Mouse (Mus musculus): ENCODE results near the gene Hip1r. TPM values are rescaled to one million over a fixed set of nuclear protein-coding genes. Genes with fewer than 3 reads are reported as not detected.

Hip1r gene
- polyA plus RNA-seq, 1 experiment, result 18.3 TPM

DNA sequence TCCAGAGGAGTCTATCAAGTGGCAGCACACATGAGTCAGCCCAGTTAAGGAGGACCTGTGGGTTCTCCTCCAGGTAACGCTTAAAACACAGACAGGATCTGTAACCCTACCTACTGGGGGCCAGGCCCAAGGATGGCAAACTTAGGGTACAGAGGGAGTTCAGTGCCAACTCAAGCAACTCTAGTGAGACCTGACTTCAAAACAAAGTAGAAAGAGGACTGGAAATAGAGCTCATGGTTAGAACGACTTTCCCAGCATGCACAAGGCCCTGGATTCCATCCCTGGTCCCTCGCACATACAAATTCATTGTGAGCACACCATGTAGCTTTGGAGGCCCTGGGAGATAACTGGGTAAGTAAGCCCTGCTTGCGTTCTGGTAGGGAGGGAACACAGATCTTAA is 2.9 kb upstream of the Hip1r start:
- no peak for TF ChIP-seq CTCF (conservative IDR thresholded peaks at IDR 0.05; ENCODE audit: insufficient read depth, insufficient read length, low read depth, low read length)
- no peak for TF ChIP-seq POLR2A (IDR thresholded peaks at IDR 0.05; ENCODE audit: low read depth, low read length)
- DNase-seq, result no peak
- Histone ChIP-seq H3K4me1 (ENCODE audit: control insufficient read depth, insufficient read depth, low read length) (peaks cover 17% of the 10 kb centered on the region; the same call in 1 of the 2 replicates), H3K27me3 (replicated peaks; ENCODE audit: control insufficient read depth, insufficient read depth, low read length) (no peaks in the 10 kb centered on the region), H3K36me3 (ENCODE audit: control insufficient read depth, insufficient read depth, low read length) (no peaks in the 10 kb centered on the region), H3K4me3 (ENCODE audit: insufficient read depth, low read depth, low read length) (no peak overlapping the region), H3K27ac (ENCODE audit: insufficient read depth, low read depth, low read length) (no peak overlapping the region)
- 92% methylated on average over 4 of the region's 4 CpGs for WGBS

- no peak overlapping the region for H3K27ac ChIP-seq (ENCODE audit: insufficient read depth, low read depth, low read length)
- WGBS, result 78% methylated on average over 6 of the region's 6 CpGs
- no peaks in the 10 kb centered on the region for H3K36me3 ChIP-seq (ENCODE audit: control insufficient read depth, insufficient read depth, low read length)
- no peaks in the 10 kb centered on the region for H3K27me3 ChIP-seq (replicated peaks; ENCODE audit: control insufficient read depth, insufficient read depth, low read length)
- TF ChIP-seq POLR2A (IDR thresholded peaks at IDR 0.05; ENCODE audit: low read depth, low read length) (no peak), CTCF (conservative IDR thresholded peaks at IDR 0.05; ENCODE audit: insufficient read depth, insufficient read length, low read depth, low read length) (no peak)
- DNase-seq, result no peak
- peaks cover 33% of the 10 kb centered on the region for H3K4me1 ChIP-seq (ENCODE audit: control insufficient read depth, insufficient read depth, low read length)
- no peak overlapping the region for H3K4me3 ChIP-seq (ENCODE audit: insufficient read depth, low read depth, low read length)
Measured at GRCm38 (mm10) chr5:123972453-123972852, 975 bp upstream of the Hip1r start.

DNA sequence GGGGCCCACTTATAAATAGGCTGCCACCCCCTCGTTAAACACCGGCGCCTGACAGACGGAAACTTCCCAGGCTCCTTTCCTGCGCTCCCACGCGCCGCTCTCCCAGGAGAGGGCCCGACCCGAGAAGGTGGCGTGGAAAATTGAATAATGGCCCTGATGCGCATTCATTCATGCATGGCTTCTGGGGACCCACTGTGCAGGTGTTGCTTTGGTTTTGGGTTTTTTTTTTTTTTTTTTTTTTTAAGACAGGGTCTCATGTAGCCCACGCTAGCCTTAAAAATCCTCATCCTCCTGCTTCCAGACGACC is 704 bp downstream of the Hip1r start:
- H3K27me3 ChIP-seq (replicated peaks; ENCODE audit: control insufficient read depth, insufficient read depth, low read length), result no peaks in the 10 kb centered on the region
- TF ChIP-seq POLR2A (IDR thresholded peaks at IDR 0.05; ENCODE audit: low read depth, low read length) (no peak), CTCF (conservative IDR thresholded peaks at IDR 0.05; ENCODE audit: insufficient read depth, insufficient read length, low read depth, low read length) (no peak)
- peaks cover 31% of the 10 kb centered on the region for H3K4me1 ChIP-seq (ENCODE audit: control insufficient read depth, insufficient read depth, low read length)
- DNase-seq, result no peak
- under 1% methylated on average over 14 of the region's 14 CpGs for WGBS
- H3K27ac ChIP-seq (ENCODE audit: insufficient read depth, low read depth, low read length), result peak overlapping the region; percentile 79
- H3K36me3 ChIP-seq (ENCODE audit: control insufficient read depth, insufficient read depth, low read length), result no peaks in the 10 kb centered on the region
- H3K4me3 ChIP-seq (ENCODE audit: insufficient read depth, low read depth, low read length), result peak overlapping the region; percentile 70

- peak; percentile 55 for DNase-seq
- 13% methylated on average over 11 of the region's 11 CpGs for WGBS
- no peaks in the 10 kb centered on the region for H3K27me3 ChIP-seq (replicated peaks; ENCODE audit: control insufficient read depth, insufficient read depth, low read length)
- no peak for TF ChIP-seq POLR2A (IDR thresholded peaks at IDR 0.05; ENCODE audit: low read depth, low read length)
- TF ChIP-seq CTCF (conservative IDR thresholded peaks at IDR 0.05; ENCODE audit: insufficient read depth, insufficient read length, low read depth, low read length), result no peak
- no peaks in the 10 kb centered on the region for H3K36me3 ChIP-seq (ENCODE audit: control insufficient read depth, insufficient read depth, low read length)
- peaks cover 31% of the 10 kb centered on the region for H3K4me1 ChIP-seq (ENCODE audit: control insufficient read depth, insufficient read depth, low read length)
- peak overlapping the region; percentile 83 for H3K27ac ChIP-seq (ENCODE audit: insufficient read depth, low read depth, low read length)
- peak overlapping the region; percentile 37 for H3K4me3 ChIP-seq (ENCODE audit: insufficient read depth, low read depth, low read length)
Measured at GRCm38 (mm10) chr5:123974616-123975111, 1.2 kb downstream of the Hip1r start.

DNA sequence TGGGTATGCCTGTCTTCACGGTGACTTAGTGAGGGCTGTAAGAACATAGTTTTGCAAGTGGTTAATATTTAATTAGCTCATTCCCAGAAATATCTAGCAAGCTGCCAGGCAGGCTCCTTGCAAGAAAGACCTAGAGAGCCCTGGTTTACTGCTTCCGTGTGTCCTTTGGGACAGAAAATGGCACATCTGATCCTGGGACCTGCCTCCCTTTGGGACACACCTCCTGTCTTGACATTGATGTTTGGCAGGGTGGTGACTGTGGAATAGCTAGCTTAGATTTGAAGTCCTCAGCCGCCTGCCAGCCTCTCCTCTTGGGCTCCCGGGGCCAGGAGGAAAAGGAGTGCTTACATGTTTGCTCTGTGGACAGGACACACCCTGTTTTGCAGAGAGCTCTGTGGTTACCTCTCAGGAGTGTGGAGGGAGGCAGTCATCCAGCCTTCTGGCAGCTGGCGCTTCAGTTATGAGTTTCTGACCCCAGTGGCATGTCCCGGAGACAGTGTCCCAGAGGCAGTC is 2.3 kb downstream of the Hip1r start:
- Histone ChIP-seq H3K36me3 (ENCODE audit: control insufficient read depth, insufficient read depth, low read length) (no peaks in the 10 kb centered on the region), H3K4me1 (ENCODE audit: control insufficient read depth, insufficient read depth, low read length) (peaks cover 35% of the 10 kb centered on the region), H3K27ac (ENCODE audit: insufficient read depth, low read depth, low read length) (peak overlapping the region; percentile 84), H3K27me3 (replicated peaks; ENCODE audit: control insufficient read depth, insufficient read depth, low read length) (no peaks in the 10 kb centered on the region), H3K4me3 (ENCODE audit: insufficient read depth, low read depth, low read length) (peak overlapping the region; percentile 9; the same call in 1 of the 2 replicates)
- 28% methylated on average over 6 of the region's 6 CpGs for WGBS
- DNase-seq, result peak; percentile 91
- TF ChIP-seq POLR2A (IDR thresholded peaks at IDR 0.05; ENCODE audit: low read depth, low read length), result no peak
- TF ChIP-seq CTCF (conservative IDR thresholded peaks at IDR 0.05; ENCODE audit: insufficient read depth, insufficient read length, low read depth, low read length), result no peak

DNA sequence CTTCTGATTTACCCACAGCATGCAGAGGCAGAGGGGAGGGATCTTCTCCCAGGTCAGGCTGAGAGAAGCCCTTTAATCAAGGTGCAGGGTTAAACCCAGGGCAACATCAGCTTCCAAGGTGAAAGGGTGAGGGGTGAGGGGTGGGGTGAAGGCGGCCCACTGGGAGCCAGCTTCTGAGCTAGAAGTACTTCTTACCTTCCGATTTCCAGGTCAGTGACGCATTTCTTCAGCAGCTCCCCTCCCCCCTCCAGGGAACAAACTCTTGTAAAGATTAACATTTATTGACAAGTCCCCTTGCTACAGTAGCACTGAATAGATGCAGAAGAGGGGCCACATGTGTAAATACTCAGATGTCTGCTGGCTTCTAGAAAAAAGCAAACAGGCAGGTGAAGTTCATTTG is 3.8 kb downstream of the Hip1r start:
- TF ChIP-seq POLR2A (IDR thresholded peaks at IDR 0.05; ENCODE audit: low read depth, low read length), result no peak
- TF ChIP-seq CTCF (conservative IDR thresholded peaks at IDR 0.05; ENCODE audit: insufficient read depth, insufficient read length, low read depth, low read length), result no peak
- Histone ChIP-seq H3K27ac (ENCODE audit: insufficient read depth, low read depth, low read length) (peak overlapping the region; percentile 48; the same call in 1 of the 2 replicates), H3K4me3 (ENCODE audit: insufficient read depth, low read depth, low read length) (no peak overlapping the region), H3K36me3 (ENCODE audit: control insufficient read depth, insufficient read depth, low read length) (no peaks in the 10 kb centered on the region), H3K4me1 (ENCODE audit: control insufficient read depth, insufficient read depth, low read length) (peaks cover 35% of the 10 kb centered on the region), H3K27me3 (replicated peaks; ENCODE audit: control insufficient read depth, insufficient read depth, low read length) (no peaks in the 10 kb centered on the region)
- 25% methylated on average over 3 of the region's 3 CpGs for WGBS
- DNase-seq, result peak; percentile 61

DNA sequence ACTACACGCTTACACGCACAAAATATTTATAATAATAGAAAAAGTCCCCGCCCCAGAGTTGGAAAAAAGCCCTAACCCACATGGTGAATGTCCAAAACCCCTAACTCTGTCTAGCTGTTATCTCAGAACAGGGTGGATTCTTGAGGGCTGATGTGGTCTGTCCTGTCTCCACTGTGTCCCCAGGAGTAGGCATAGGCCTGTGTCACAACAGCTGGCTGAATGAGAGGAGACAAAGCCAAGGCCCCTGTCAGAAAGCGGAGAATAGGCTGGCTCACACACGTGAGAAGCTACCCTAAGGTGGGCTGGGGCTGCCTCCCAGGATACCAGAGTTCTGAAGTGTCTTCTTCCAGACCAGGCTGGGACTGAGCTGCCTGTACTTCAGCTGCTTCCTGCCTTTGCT is 4.7 kb downstream of the Hip1r start:
- WGBS, result 77% methylated on average over 5 of the region's 5 CpGs
- TF ChIP-seq POLR2A (IDR thresholded peaks at IDR 0.05; ENCODE audit: low read depth, low read length) (no peak), CTCF (conservative IDR thresholded peaks at IDR 0.05; ENCODE audit: insufficient read depth, insufficient read length, low read depth, low read length) (no peak)
- Histone ChIP-seq H3K36me3 (ENCODE audit: control insufficient read depth, insufficient read depth, low read length) (no peaks in the 10 kb centered on the region), H3K27me3 (replicated peaks; ENCODE audit: control insufficient read depth, insufficient read depth, low read length) (no peaks in the 10 kb centered on the region), H3K4me1 (ENCODE audit: control insufficient read depth, insufficient read depth, low read length) (peaks cover 35% of the 10 kb centered on the region), H3K4me3 (ENCODE audit: insufficient read depth, low read depth, low read length) (no peak overlapping the region), H3K27ac (ENCODE audit: insufficient read depth, low read depth, low read length) (no peak overlapping the region)
- DNase-seq, result no peak
